Mouse (Mus musculus): Measurements from ENCODE around the gene 4930435E12Rik. TPM values are rescaled to one million over a fixed set of nuclear protein-coding genes. Genes with fewer than 3 reads are reported as not detected.

4930435E12Rik gene
- total and polyA plus RNA-seq, 2 experiments from 2014 or later, result not detected

GRCm38 (mm10) chr16:38768386-38768785, 60.2 kb downstream of the 4930435E12Rik start:
- Histone ChIP-seq H3K36me3 (replicated peaks; ENCODE audit: control insufficient read depth, insufficient read depth, low read length) (peaks cover 31% of the 10 kb centered on the region), H3K9ac (replicated peaks; ENCODE audit: low read depth, low read length) (no peak overlapping the region), H3K4me2 (ENCODE audit: low read depth, low read length) (no peak overlapping the region), H3K27me3 (ENCODE audit: control insufficient read depth, insufficient read depth, low read length) (no peaks in the 10 kb centered on the region), H3K27ac (ENCODE audit: low read depth) (no peak overlapping the region), H3K9me3 (replicated peaks; ENCODE audit: control insufficient read depth, low read length) (no peaks in the 10 kb centered on the region), H3K4me1 (ENCODE audit: control insufficient read depth, insufficient read depth) (no peaks in the 10 kb centered on the region), H3K4me3 (ENCODE audit: low read depth, low read length) (no peak overlapping the region)
- no peak for TF ChIP-seq EP300 (IDR thresholded peaks at IDR 0.05; ENCODE audit: low read depth)
- no peak for TF ChIP-seq CTCF (IDR thresholded peaks at IDR 0.05; ENCODE audit: low read depth)
- DNase-seq (ENCODE audit: low spot score), result no peak
- no peak for ATAC-seq (ENCODE audit: insufficient read depth, low read depth)
- 94% methylated on average over 8 of the region's 8 CpGs for WGBS

GRCm38 (mm10) chr16:38767761-38768160, 60.8 kb downstream of the 4930435E12Rik start:
- TF ChIP-seq EP300 (IDR thresholded peaks at IDR 0.05; ENCODE audit: low read depth), result no peak
- TF ChIP-seq CTCF (IDR thresholded peaks at IDR 0.05; ENCODE audit: low read depth), result no peak
- no peak for DNase-seq (ENCODE audit: low spot score)
- no peaks in the 10 kb centered on the region for H3K9me3 ChIP-seq (replicated peaks; ENCODE audit: control insufficient read depth, low read length)
- no peak for ATAC-seq (ENCODE audit: insufficient read depth, low read depth)
- H3K4me1 ChIP-seq (ENCODE audit: control insufficient read depth, insufficient read depth), result no peaks in the 10 kb centered on the region
- no peak overlapping the region for H3K4me3 ChIP-seq (ENCODE audit: low read depth, low read length)
- H3K36me3 ChIP-seq (replicated peaks; ENCODE audit: control insufficient read depth, insufficient read depth, low read length), result peaks cover 31% of the 10 kb centered on the region
- 80% methylated on average over 8 of the region's 8 CpGs for WGBS
- H3K27ac ChIP-seq (ENCODE audit: low read depth), result no peak overlapping the region
- H3K4me2 ChIP-seq (ENCODE audit: low read depth, low read length), result no peak overlapping the region
- no peak overlapping the region for H3K9ac ChIP-seq (replicated peaks; ENCODE audit: low read depth, low read length)
- H3K27me3 ChIP-seq (ENCODE audit: control insufficient read depth, insufficient read depth, low read length), result no peaks in the 10 kb centered on the region

DNA sequence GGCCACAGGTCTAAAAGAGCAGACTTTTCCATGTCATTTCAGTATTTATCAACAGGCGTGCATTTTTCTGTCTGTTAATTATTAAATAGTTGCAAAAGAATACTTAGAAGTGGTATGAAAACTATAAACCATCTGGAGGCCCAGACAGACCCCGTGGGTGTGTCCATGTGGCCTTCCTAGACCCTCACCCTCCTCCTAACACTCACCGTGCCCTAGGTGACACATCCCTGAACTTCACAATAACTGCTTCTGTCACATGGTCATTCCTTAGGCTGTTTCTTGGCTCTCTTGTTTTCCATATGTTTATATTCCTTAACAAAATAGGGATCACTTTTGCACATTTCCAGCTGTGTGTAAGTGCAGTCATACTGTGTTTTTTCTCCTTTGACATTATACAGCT, 61.9 kb downstream of the 4930435E12Rik start:
- 78% methylated on average over 3 of the region's 3 CpGs for WGBS
- no peak overlapping the region for H3K9ac ChIP-seq (replicated peaks; ENCODE audit: low read depth, low read length)
- no peaks in the 10 kb centered on the region for H3K9me3 ChIP-seq (replicated peaks; ENCODE audit: control insufficient read depth, low read length)
- no peak for DNase-seq (ENCODE audit: low spot score)
- peaks cover 3% of the 10 kb centered on the region; the same call in 1 of the 2 replicates for H3K4me1 ChIP-seq (ENCODE audit: control insufficient read depth, insufficient read depth)
- no peak for ATAC-seq (ENCODE audit: insufficient read depth, low read depth)
- no peak for TF ChIP-seq EP300 (IDR thresholded peaks at IDR 0.05; ENCODE audit: low read depth)
- TF ChIP-seq CTCF (IDR thresholded peaks at IDR 0.05; ENCODE audit: low read depth), result no peak
- H3K36me3 ChIP-seq (replicated peaks; ENCODE audit: control insufficient read depth, insufficient read depth, low read length), result peaks cover 31% of the 10 kb centered on the region
- no peak overlapping the region for H3K4me2 ChIP-seq (ENCODE audit: low read depth, low read length)
- H3K27ac ChIP-seq (ENCODE audit: low read depth), result no peak overlapping the region
- H3K27me3 ChIP-seq (ENCODE audit: control insufficient read depth, insufficient read depth, low read length), result no peaks in the 10 kb centered on the region
- no peak overlapping the region for H3K4me3 ChIP-seq (ENCODE audit: low read depth, low read length)

DNA sequence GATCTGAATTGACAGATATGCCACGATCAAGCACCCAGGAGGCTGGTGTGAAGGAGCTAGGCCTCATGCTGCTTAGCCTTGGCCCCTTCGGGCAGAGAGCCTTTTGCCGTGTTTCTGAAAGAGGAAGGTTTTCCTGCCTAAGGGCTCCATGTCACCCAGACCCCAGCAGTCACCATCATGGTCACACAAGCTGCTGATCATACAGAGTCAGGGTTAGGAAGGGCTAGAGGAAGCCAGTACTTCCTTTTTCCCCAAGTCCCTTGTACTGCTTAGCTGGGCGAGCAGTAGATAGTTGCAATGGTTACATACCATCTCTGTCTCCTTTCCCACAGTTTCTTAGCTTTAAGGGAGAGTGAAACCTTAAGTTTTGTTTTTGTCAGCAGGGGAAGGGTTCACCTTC, 65.0 kb downstream of the 4930435E12Rik start:
- Histone ChIP-seq H3K9me3 (replicated peaks; ENCODE audit: control insufficient read depth, low read length) (no peaks in the 10 kb centered on the region), H3K9ac (replicated peaks; ENCODE audit: low read depth, low read length) (no peak overlapping the region), H3K27ac (ENCODE audit: low read depth) (peak overlapping the region; percentile 48), H3K27me3 (ENCODE audit: control insufficient read depth, insufficient read depth, low read length) (no peaks in the 10 kb centered on the region), H3K36me3 (replicated peaks; ENCODE audit: control insufficient read depth, insufficient read depth, low read length) (peaks cover 37% of the 10 kb centered on the region), H3K4me1 (ENCODE audit: control insufficient read depth, insufficient read depth) (peaks cover 7% of the 10 kb centered on the region; the same call in 1 of the 2 replicates), H3K4me2 (ENCODE audit: low read depth, low read length) (no peak overlapping the region), H3K4me3 (ENCODE audit: low read depth, low read length) (no peak overlapping the region)
- WGBS, result 53% methylated on average over 4 of the region's 4 CpGs
- ATAC-seq (ENCODE audit: insufficient read depth, low read depth) (no peak), DNase-seq (ENCODE audit: low spot score) (no peak)
- TF ChIP-seq CTCF (IDR thresholded peaks at IDR 0.05; ENCODE audit: low read depth) (no peak), EP300 (IDR thresholded peaks at IDR 0.05; ENCODE audit: low read depth) (no peak)

GRCm38 (mm10) chr16:38762401-38762800, 66.1 kb downstream of the 4930435E12Rik start:
- DNase-seq (ENCODE audit: low spot score), result no peak
- H3K4me1 ChIP-seq (ENCODE audit: control insufficient read depth, insufficient read depth), result peaks cover 10% of the 10 kb centered on the region; the same call in 1 of the 2 replicates
- whole genome bisulfite sequencing, result 80% methylated on average over 8 of the region's 8 CpGs
- ATAC-seq (ENCODE audit: insufficient read depth, low read depth), result no peak
- no peak overlapping the region for H3K4me2 ChIP-seq (ENCODE audit: low read depth, low read length)
- peaks cover 32% of the 10 kb centered on the region for H3K36me3 ChIP-seq (replicated peaks; ENCODE audit: control insufficient read depth, insufficient read depth, low read length)
- no peaks in the 10 kb centered on the region for H3K9me3 ChIP-seq (replicated peaks; ENCODE audit: control insufficient read depth, low read length)
- H3K27me3 ChIP-seq (ENCODE audit: control insufficient read depth, insufficient read depth, low read length), result no peaks in the 10 kb centered on the region
- no peak overlapping the region for H3K9ac ChIP-seq (replicated peaks; ENCODE audit: low read depth, low read length)
- TF ChIP-seq CTCF (IDR thresholded peaks at IDR 0.05; ENCODE audit: low read depth), result no peak
- TF ChIP-seq EP300 (IDR thresholded peaks at IDR 0.05; ENCODE audit: low read depth), result no peak
- no peak overlapping the region for H3K27ac ChIP-seq (ENCODE audit: low read depth)
- H3K4me3 ChIP-seq (ENCODE audit: low read depth, low read length), result no peak overlapping the region

Other genes with a start within 250 kb of the 4930435E12Rik start
- 60.6 and 63.5 TPM in 2 replicates for gene Arhgap31, start 115.5 kb downstream of the 4930435E12Rik start, total RNA-seq (2014; rRNA removed; ENCODE audit: low replicate concordance)
- gene Arhgap31, start 115.5 kb downstream of the 4930435E12Rik start, polyA plus RNA-seq (2015; fragmentation: Nextera tagmentation; extraction: Ambion mirVana), result 15.0 and 15.7 TPM in 2 replicates
- gene B4galt4, start 86.5 kb downstream of the 4930435E12Rik start, total RNA-seq (2014; rRNA removed; ENCODE audit: low replicate concordance), result 12.4 and 26.6 TPM in 2 replicates
- 12.6 and 14.5 TPM in 2 replicates for gene B4galt4, start 86.5 kb downstream of the 4930435E12Rik start, polyA plus RNA-seq (2015; fragmentation: Nextera tagmentation; extraction: Ambion mirVana)
- 19.4 and 75.5 TPM in 2 replicates for gene Upk1b, start 28.4 kb downstream of the 4930435E12Rik start, total RNA-seq (2014; rRNA removed; ENCODE audit: low replicate concordance)
- gene Upk1b, start 28.4 kb downstream of the 4930435E12Rik start, polyA plus RNA-seq (2015; fragmentation: Nextera tagmentation; extraction: Ambion mirVana), result 13.8 and 13.9 TPM in 2 replicates
- gene Igsf11, start 63.9 kb upstream of the 4930435E12Rik start, total RNA-seq (2014; rRNA removed; ENCODE audit: low replicate concordance), result 0.19 and 2.6 TPM in 2 replicates
- 0.07 and 0.16 TPM in 2 replicates for gene Igsf11, start 63.9 kb upstream of the 4930435E12Rik start, polyA plus RNA-seq (2015; fragmentation: Nextera tagmentation; extraction: Ambion mirVana)